Mouse (Mus musculus) ES-Bruce4 (cell line): ENCODE measurements around the gene Psmc3ip.

Experiments used
- CTCF ChIP-seq: IDR thresholded peaks from one replicate; pipeline ENCODE4 v1.8.1; 2011; ENCODE audit warnings: low read depth, low read length
- POLR2A ChIP-seq: IDR thresholded peaks from one replicate; pipeline ENCODE4 v1.8.1; 2011; ENCODE audit warnings: low read length; ENCODE audit not compliant: insufficient read depth

DNA sequence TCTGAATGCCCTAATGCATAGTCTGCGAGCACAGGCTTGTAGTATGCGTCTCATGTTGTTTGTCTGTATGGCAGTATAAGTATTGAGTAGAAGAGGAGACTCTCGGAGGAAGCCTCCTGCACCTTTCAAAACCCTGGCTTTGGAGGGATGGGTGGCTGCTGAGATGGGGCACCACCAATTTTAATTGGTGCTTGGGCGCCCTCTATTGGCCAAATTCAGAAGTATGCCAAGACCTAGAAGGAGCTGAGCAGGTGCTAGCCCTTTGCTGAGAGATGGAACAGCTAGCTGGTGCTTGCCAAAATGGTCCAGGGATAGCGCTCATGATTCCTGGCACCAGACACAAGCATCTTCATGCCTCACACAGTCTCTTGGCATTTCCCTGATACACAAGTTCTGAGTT is 37.4 kb downstream of the Psmc3ip start:
- TF ChIP-seq CTCF (peak; percentile 71), POLR2A (no peak)
